Mouse (Mus musculus): ENCODE results near the gene Atp6v0c.

DNA sequence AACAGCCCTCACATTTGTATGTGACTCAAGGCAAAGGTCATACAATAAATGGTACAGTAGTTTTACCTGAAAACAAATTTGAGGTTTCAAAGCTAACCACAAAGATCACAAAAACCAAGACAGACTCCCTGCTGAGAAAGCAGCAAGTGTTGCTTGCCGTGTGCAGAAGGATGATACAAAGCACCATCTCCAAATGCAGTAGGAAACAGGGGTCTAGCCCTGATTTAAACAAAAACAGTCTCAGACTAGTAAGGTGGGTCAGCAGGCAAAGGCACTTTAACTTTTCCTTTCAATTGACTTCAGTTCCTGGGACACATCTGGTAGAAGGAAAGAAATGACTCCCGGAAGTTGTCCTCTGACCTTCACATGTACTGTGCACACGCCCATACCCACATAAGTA lies 42.7 kb downstream of the Atp6v0c start:
- TF ChIP-seq FLI1 (IDR thresholded peaks at IDR 0.05; ENCODE audit: low read length) = no peak
- no peak for TF ChIP-seq GATA1 (IDR thresholded peaks at IDR 0.05; ENCODE audit: borderline replicate concordance, low read length)
